Mouse (Mus musculus): ENCODE data around the gene Galnt16.

DNA sequence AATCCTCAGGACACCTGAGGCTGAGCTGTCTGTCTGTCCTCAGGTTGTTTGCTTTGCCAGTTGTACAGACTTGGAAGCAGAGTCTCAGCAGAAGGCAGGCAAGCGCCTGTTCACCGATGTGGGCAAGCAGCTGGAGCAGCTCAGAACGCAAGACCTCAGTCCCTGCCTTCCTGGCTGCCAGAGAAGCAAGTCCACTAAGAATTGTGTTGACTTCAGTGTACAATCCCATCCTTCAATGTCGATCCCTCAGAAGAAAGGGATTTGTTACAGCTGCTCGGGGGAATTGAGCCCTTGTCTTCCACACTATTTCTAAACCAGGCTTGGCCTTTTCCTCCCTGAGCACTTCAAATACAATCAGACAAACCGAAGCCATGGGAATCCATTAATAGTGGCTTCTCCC is 20.2 kb downstream of the Galnt16 start:
- TF ChIP-seq POLR2A (IDR thresholded peaks at IDR 0.05; ENCODE audit: low read depth, low read length), result no peak
- TF ChIP-seq CTCF (IDR thresholded peaks at IDR 0.05; ENCODE audit: extremely low read depth, insufficient read depth, insufficient read length, insufficient replicate concordance), result no peak

All from spleen, adult 2 months (tissue).